Mouse (Mus musculus) adipocyte (in vitro differentiated cells): ENCODE measurements around the gene Fbxl19.

Experiments
- DNase-seq: peaks from one replicate; pipeline ENCODE4 v3.0.0-alpha.2; 2016; ENCODE audit warnings: low spot score

Fbxl19 gene

GRCm38 (mm10) chr7:127801010-127801621 is 56.8 kb downstream of the Fbxl19 start:
- no peak for DNase-seq

DNA sequence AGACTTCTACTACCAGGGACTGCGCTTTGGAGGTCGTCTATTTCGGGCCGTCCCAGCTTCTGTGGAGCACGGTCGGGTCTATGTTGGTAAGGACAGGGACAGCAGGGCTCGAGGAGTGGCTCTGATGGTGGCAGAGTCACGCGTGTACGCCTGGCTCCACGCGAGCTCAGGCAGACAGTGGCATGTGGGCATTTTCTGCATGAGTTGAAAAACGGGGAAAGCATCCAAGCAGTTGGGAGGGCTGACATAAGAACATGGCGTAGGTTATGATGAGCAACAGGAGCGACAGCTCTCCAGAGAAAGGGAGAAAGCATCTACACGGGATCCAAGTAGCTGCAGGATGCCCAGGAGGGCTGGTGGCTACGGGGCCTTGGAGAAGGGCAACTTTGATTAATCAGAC is 58.0 kb downstream of the Fbxl19 start:
- DNase-seq: no peak

DNA sequence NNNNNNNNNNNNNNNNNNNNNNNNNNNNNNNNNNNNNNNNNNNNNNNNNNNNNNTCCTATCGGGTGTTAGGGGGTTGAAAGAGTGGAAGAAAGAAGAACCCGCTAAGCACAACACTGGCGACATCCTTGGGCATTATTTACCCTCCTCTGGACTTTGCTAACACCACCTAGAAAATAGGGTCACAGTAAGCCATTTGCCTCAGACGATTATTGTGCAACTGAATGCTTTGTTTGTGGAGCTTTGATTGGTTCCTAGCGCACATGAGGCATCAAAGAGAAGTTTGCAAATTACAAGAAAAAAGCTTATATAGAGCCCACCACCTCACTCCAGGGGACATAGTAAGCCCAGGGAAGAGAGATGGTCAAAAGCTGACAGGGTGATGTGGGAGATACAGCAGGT is 64.5 kb downstream of the Fbxl19 start:
- DNase-seq: no peak

DNA sequence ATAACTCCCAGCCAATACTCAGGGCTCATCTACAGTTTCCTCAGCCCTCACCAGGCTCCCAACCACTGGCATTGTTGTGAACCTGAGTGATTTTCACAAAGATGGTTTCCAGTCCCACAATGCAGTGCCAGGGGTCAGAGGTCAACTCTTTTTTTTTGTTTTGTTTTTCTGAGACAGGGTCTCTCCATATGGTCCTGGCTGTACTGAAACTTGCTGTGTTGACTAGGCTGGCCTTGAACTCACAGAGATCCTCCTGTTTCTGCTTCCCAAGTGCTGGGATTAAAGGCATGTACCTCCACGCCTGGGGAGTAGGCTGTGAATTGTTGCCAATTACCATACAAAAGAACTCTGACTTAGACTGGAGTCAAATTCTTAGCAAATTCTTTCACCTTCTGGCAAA is 65.5 kb downstream of the Fbxl19 start:
- DNase-seq: no peak

DNA sequence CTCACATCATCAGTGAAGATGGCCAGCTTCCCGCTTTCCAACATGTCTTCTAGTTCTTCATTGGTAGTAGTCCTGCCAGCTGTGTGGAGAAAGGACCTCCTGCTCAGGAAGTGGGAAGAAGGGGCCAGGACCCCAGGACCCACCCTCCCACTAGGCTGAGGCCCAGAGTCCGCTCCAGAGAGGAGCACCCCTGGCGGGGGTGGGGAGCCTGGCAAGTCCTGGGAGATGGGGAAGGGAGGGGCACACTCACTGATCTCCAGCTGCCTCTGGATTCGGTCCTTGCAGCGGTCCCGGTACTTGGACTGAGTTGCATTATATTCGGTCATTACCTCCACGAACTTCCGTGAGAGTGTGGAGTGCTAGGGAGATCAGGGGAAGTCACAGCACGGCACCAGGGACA is 66.3 kb downstream of the Fbxl19 start:
- no peak for DNase-seq

DNA sequence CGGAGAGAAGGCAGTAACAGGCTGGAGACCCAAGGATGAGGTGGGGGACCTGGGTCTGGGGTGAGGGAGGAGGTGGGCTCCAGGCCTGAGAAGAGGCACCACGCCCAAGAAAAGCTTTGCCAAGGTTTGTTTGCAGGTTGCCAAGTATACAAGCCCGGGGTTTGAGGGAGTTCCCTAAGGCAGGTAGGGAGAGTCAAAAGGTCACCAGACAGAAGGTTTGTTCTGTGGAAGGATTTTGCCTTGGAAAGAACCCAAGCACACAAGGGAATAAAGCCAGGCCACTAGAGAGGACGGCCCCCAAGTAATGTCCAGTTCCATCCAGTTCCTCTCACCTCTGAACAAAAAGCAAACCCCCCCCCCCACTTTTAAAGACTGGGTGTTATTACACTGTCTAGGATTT is 66.9 kb downstream of the Fbxl19 start:
- no peak for DNase-seq

DNA sequence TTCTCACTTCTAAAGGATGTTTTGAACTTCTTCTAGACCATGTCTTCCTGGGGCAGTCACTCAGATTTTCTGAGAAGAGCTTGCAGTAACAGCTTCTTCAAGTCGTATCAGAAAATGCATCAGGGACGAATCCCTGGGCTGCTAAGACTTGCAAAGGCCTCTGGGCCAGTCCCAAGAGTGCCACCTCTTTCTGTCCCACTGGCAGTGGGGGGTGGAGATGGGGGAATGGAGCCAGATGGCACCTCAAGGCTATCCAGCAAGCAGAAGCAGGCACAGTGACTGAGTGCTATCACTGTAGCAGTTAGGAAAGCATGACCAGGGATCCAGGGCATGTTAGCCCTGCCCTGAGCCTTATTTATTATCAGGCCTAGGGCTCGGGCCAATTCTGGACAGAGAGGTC is 67.9 kb downstream of the Fbxl19 start:
- peak; percentile 38 for DNase-seq

- DNase-seq: peak; percentile 73
These were observed 69.5 kb downstream of the Fbxl19 start for GRCm38 (mm10) chr7:127813821-127814220.

- DNase-seq: peak; percentile 71
These were observed 70.0 kb downstream of the Fbxl19 start for GRCm38 (mm10) chr7:127814241-127814921.

GRCm38 (mm10) chr7:127815116-127815665 is 70.8 kb downstream of the Fbxl19 start:
- no peak for DNase-seq

DNA sequence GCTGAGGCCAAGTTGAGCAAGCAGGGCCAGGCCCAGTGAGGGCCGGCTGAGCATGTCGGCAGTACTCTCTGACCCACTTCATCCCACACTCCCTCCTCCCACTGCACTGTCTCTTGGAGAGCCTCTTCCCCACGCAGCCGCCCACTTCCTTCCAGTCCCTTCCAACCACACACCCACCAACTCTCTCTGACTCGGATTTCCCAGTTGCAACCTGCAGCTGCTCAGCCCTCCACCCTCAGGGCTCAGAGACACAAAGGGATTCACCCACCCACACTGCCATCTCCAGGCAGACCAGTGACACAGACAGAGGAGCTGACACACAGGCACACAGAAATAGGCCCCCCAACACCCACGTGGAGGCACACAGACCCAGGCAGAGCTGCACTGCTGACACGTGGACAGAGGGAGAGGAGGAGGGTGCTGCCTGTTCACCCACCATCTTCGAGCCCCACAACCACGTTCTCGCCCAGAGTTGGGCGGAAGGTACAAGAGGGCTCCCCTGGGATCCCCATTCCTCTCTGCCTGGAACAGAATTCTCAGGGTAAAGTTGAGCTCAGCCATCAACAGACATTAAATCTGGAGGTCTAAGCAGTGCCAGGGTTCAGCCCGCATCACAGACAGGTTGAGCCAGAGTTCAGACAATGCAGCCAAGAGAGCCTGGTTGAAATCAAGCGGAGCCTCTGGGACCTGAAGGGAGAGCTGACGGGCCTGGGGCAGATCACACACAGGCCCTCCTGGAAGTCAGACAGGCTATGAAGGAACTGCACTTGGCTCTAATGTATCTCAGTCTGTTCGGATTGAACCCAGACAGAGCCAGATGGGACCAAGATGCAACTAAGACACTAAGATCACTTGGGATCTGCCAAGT is 71.8 kb downstream of the Fbxl19 start:
- DNase-seq: peak; percentile 90

GRCm38 (mm10) chr7:127817053-127817452 is 72.7 kb downstream of the Fbxl19 start:
- DNase-seq: no peak

GRCm38 (mm10) chr7:127817776-127818175 is 73.4 kb downstream of the Fbxl19 start:
- DNase-seq: no peak
